Mouse (Mus musculus) heart, postnatal 14 days (tissue): Measurements from ENCODE around the gene Usp17le. TPM values are rescaled to one million over a fixed set of nuclear protein-coding genes. Genes with fewer than 3 reads are reported as not detected.
"Not testable (repeated sequence)": the region's sequence is repeated elsewhere in the genome, so short reads cannot be mapped to it uniquely, and the experiment has no call there.

Experiments used
- DNase-seq, 2 experiments: peaks; one replicate each; pipeline ENCODE4 v3.0.0; 2021 to 2022
- intact Hi-C: fragments of 180-260 bp; cut with DNase I; formaldehyde crosslinking; loops from one replicate; pipeline ENCODE4 v1.15.1; 2025
- long read RNA-seq, 2 experiments: library from polyadenylated mRNA; stranded (forward); transcript quantifications; one replicate each; pipeline ENCODE4 v2.0.0; 2021
- total RNA-seq, 2 experiments: library from RNA; stranded (reverse); gene quantifications; 2 replicates each; pipeline ENCODE4 v1.2.3; 2021

The Usp17le gene
- not detected for total RNA-seq
- long read RNA-seq, experiment 1: 0 reads
- long read RNA-seq, experiment 2: 0 reads

DNA sequence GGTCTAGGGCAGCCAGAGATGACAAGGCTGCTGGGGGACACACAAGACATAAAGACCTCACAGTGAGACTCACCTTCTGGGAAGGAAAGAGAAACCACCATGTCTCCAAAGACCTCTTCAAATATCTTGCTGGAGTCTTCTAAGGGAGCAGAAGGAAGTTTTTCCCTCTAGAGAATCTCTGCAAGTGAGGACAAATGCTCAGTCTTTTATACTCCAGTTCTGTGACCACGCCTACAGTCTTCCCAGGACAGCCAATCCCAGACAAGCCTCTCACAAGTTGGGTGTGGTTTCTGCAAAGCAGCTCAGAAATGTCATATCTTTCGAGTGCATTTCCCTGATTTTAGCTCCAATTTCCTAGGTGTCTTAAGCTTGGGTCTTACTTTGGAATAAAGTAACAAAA lies at the start of gene Usp17le:
Gene Usp17le (minus strand): TSS at position 101 of the 400 bp plus-strand sequence.
- DNase-seq, intact Hi-C loops: not testable (repeated sequence)

DNA sequence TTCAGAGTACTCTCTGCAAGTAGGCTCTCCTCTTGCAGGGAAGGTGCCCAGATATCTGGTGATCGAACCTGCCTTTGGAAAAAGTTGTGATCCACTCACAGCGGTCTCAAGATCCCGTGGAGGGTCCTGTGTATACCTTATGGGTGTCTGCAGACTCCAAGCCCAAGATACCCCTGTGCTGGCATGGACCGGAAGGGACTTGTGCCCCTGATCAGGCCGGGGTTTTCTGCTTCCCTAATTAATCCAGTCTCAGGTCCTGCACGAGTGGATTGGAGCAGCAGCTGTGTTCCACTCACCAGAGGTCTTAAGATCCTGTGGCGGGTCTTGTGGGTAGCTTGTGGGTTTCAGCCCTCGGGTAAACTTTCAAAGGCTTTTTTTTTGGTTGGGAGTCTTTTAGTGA lies 33.1 kb upstream of the Usp17le start:
- DNase-seq, intact Hi-C loops: not testable (repeated sequence)

DNA sequence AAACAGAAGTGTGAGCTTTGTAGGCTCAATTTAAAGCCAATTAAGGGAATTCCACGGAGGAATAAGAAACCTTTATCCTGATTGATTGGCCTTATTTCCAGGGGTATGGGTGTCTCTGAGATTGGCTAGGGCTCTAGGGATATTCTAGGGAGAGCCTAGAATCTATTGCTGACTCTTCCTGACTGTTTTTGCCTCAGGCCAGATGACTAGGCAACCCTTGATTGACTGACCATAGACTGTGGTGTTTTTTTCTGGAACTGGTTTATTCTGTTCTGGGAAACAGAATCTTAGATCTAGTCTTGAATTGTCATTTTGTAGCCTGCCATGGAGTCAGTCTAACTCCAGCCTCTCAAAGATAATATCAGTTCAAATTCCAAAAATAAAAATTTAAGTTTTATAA lies 13.5 kb upstream of the Usp17le start:
- intact Hi-C loops: no loop called here
- DNase-seq: no peak

Other genes starting within 250 kb of the Usp17le start
- gene Olfr651, start 227.3 kb downstream of the Usp17le start, total RNA-seq: not detected
- not detected for gene Olfr652, start 216.6 kb downstream of the Usp17le start, total RNA-seq
- not detected for gene Olfr653, start 200.2 kb downstream of the Usp17le start, total RNA-seq
- gene Olfr654, start 190.4 kb downstream of the Usp17le start, total RNA-seq: not detected
- not detected for gene Olfr655, start 175.7 kb downstream of the Usp17le start, total RNA-seq
- not detected for gene Olfr656, start 163.5 kb downstream of the Usp17le start, total RNA-seq
- not detected for gene Olfr657, start 152.7 kb downstream of the Usp17le start, total RNA-seq
- not detected for gene Olfr658, start 130.2 kb downstream of the Usp17le start, total RNA-seq
- gene Olfr659, start 110.7 kb downstream of the Usp17le start, total RNA-seq: not detected
- gene Olfr661, start 91.0 kb downstream of the Usp17le start, total RNA-seq: not detected
- gene Usp17lb, start 65.1 kb upstream of the Usp17le start, total RNA-seq: not detected
- not detected for gene Usp17la, start 79.5 kb upstream of the Usp17le start, total RNA-seq
- not detected for gene Olfr665, start 100.6 kb upstream of the Usp17le start, total RNA-seq
- gene Olfr666, start 118.5 kb upstream of the Usp17le start, total RNA-seq: not detected
- gene Olfr667, start 144.0 kb upstream of the Usp17le start, total RNA-seq: not detected
- not detected for gene Olfr668, start 150.6 kb upstream of the Usp17le start, total RNA-seq
- not detected for gene Olfr669, start 156.8 kb upstream of the Usp17le start, total RNA-seq
- not detected for gene Olfr670, start 185.2 kb upstream of the Usp17le start, total RNA-seq
- not detected for gene Olfr671, start 201.7 kb upstream of the Usp17le start, total RNA-seq
- not detected for gene Olfr672, start 224.6 kb upstream of the Usp17le start, total RNA-seq